Mouse (Mus musculus): ENCODE data around the gene Ehd2.

The Ehd2 gene

DNA sequence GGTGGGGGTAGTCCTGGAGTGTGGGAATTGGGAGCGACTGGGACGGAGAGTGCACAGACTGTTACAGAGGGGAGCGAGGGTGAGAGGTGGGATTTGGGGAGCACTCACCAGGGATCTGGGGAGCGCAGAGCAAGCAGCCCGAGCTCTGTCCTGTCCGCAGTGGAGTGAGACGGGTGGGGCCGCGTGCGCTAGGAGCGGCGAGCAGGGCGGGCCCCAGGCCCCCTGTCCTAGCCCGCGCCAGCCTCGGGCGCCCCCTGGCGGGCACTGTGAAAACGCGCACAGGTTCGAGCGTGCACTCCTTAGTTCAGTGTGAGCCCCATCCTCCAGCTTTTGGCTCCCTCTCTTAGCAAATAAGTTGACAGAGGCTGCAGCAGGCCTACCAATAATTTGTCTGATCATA, at the start of gene Ehd2:
TSS of gene Ehd2 (minus strand) at position 256 of the 400 bp plus-strand sequence.
- no peak for DNase-seq

DNA sequence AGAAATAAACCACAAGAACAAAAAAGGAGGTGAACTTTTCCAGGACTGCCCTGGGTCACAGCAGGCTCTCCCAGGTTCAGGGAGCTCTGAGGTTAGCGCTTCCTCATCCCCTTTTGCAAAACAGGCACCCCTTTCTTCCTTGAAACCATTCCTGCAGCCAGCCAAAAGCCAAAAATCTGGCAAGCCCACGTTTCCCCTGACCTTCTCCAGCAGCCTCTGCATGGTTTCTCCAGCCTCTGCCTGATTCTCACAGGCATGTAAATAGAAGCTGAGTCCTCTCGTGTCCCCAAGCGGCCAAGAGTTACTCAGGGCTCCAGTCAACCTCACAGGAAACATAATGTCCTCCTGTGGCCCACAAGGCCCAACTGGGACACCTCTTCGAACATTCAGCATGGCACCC, 48.0 kb upstream of the Ehd2 start:
- DNase-seq = no peak

DNA sequence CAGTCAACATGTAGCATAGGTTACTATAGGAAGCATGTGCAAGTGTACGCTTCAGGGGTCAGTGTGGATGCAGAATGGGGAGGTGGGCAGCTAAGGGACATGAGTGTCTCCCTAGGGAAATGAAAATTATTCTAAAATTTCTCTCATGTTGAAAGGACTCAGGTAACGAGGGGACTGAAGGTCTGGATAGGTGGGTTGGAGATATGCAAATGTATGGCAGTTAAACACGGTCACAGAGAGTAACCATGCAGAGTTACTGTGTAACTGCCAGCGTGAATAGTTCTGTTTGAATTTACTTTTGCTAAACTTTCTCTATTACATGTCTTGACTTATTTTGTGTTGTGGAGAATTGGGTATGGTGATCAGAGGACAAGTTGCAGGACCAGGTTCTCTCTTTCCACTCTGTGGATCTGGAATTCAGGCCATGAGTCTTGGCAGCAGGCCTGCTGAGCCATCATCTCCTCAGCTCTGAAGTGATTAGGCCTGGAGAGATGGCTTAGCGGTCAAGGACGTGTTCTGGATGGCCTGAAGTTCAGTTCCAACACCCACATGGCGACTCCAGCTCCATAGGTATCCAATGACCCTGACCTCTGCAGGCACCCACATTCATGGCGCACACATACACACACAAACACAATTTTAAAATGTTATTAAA, 47.3 kb upstream of the Ehd2 start:
- DNase-seq = no peak

DNA sequence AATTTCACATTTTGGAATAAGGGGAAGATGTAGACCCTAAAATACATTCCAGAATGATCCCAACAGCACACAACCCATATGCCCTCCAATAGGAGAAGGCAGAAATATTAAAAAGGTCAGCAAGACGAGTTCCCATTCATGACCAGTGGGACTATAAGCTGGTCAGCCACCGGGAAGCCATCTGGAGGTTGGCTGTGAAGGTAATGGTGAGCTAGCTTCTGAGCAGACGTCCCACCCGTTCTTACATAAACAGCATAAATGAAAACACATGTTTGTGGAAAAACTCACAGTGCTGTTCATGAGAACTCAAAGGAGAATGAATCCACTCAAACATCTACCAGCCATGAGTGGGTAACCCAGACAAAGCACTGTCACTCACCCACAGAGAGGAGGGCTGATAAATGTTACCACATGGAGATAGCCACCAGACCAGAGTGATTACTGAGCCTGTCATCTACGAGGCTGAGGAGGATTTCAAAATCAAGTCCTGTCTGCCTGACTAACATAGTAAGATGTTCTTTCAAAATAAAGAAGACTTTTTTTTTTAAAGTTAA, 46.4 kb upstream of the Ehd2 start:
- DNase-seq = no peak

DNA sequence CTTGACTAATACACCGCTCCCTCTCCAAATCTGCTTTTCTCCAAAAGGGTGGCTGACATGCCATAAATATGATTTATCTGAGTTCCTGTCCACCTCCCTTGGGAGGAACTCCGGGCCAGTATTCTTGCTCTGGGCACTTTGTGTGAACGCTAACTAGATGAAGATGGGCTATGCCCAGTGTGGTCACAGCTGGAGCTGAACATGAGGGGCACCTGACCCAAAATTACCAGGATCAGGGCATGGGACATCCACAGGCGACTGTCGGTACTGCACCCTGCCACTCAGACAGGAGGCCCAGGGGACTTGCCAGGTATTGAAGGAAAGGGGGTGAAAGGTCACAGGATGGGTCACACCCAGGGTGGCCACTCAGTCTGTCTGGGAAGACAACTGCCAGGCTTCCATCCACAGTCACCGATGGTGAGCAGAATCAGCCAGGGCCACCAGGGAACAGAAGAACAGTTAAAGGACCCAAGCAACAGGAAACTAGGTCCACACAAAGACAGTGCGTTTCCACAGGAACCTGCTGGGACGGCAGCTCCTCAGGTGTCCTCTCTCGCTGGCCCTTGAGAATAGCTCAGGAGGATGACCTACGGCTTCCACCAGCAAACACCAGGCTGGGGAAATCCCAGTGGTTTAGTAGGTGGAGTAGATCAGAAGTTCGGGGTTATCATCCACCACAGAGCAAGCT, 45.4 kb upstream of the Ehd2 start:
- DNase-seq = no peak

DNA sequence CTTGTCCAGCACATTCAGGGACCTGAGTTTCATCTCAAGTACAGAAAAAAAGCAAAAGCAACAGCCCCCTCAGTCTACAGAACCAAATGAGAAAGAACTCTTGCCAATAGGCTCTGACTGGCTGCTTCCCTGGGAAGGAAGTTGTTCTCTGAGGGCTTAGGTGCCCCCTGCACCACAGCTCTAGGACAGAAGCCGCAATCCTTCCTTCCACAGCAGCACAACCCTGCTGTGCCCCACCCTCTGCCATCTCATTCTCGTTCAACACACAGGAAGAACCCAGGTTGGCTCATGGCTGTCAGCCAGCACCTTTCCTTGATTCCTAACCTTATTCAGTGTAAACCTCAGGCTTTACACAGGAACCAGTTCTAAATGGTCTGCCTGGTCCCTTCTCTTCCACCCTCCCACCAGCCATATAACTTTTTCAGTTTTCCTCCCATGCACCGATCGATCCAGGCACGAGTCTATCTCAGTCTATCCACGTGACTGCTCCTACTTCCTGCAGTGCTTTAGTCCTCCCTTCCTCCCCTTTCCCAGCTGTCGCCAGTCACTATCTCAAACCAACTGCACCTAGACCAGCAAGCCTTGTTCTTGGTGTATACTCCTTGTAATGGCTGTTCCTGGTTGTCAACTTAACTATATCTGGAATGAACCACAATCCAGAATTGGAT, 44.2 kb upstream of the Ehd2 start:
- no peak for DNase-seq

DNA sequence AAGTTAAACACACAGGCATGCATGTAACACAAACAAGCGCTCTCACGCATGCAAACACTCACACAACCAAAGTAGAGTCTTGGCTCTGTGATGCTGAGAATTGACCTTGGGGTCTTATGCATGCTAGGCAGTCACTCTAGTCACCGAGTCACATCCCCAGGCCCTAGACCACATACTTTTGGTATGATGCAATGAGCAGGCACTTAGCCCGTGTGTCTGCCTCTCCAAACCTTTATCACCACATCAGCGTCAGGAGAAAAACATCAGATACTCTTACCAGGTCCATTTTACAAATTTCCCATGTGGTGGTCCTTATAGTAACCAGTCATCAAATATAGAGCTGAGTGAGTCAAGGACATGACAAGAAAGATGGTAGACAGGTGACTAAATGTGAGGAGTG, 43.3 kb upstream of the Ehd2 start:
- no peak for DNase-seq

DNA sequence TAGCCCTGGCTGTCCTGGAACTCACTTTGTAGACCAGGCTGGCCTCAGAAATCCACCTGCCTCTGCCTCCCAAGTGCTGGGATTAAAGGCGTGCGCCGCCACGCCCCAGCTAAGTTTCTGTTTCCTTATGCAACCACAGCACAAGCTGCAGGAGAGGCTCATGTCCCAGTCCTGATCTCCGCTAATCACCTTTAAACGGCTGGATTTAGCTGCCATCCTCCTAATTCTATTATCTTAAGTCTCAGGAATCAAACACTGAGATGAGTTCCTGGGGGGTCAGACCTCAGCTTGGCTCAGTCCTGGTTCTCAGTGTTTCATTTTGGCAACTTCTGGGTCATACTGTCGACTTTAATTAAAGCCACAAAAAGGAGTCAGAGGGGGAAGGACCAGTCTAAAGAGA, 42.3 kb upstream of the Ehd2 start:
- no peak for DNase-seq

DNA sequence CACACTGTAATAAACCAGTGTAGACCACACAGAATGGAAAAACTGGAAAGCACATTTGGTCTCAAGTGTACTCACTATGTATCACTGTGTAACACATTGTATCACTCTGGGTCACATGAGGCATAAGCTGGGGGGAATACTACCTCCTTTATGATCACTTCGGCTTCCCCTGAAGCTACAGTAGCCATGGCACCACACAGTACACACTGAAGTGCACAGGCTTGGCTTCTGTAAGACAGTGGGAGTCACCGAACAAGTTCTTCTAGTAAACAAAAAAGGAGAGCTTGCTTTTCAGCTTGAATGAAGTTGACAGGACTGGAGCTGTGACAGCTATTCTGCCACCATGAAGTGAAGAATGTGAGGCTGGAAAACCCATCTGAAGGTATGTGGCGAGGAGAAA, 37.7 kb upstream of the Ehd2 start:
- DNase-seq = no peak

DNA sequence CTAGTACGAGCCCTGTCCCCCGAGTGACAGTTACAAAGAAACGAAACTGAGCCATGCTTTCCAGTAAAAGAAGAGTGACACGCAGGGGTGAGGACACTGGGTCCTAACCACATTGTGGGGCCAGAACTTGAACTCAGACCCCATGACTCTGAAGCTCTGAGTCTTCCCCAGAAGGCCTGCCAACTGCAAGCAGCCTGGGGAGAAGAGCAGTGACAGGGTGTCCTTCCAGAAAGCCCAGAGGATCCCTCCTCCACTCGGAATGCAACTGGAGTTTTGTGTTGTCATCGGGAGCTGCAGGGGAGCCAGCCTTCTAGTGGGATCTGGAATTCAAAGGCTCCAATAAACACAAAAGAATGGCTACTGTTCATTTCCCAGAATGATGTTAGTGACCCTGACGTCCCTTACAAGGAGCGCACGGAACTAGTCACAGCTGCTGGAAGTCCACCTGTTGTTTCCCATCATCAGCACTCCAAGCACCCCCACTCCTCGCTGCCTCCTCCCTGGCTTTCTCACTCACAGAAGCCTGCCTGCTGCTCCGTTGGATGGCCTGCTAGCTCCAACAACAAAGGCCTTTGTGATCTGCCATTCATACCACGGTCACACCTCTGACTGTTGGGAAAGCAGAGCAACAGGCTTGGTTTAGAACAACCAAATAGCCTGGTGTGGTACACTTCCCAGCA, 37.0 kb upstream of the Ehd2 start:
- DNase-seq = peak; percentile 50

DNA sequence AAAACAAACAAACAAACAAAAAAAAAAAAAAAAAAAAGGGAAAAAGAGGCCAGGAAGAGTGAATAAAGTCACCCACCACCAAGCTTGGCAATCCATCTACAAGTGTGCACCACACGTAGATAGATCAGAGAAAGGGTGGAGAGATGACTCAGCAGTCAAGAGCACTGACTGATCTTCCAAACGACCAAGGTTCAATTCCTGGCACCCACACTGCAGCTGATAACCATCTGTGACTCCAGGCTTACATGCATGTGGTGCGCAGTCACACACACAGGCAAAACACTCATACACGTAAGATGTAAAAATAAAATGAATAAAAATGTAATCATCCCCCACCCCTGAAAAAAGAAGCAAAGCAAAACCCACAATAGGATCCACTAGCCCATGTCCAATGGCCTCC, 35.7 kb upstream of the Ehd2 start:
- no peak for DNase-seq

DNA sequence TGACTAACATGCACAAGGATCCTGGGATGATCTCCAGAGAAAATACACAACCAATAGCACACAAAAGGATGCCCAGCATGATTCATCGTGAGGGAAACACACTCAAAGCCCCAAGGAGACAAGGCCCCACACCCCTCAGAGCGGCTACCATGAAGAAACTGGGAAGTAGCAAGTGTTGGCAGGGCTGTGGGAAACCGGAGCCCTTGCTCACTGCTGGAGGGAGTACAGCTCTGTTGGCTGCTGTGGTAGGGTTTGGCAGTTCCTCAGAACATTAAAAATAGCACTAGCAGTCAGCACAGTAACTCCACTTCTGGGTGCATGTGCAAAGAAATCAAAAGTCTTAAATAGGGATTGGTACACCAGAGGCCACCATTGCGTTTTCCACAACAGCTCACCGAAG, 34.8 kb upstream of the Ehd2 start:
- peak; percentile 84 for DNase-seq

DNA sequence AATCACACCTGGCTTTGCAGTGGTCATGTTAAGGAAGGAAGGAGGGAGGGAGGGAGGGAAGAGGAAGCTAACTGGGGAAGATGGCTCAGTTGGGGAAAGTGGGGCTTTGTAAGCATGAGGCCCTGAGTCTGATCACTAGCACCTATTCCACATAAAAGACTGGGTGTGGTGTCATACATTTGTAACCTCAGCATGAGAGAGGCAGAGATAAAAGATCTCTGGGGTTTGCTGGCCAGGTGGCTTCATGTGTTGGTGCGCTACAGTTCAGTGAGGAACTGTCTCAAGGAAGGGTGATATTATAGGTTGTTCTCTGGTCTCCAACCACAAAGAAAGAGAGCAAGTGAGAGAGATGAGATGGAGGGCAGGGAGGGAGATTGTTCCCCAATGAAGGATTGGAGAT, 34.3 kb upstream of the Ehd2 start:
- no peak for DNase-seq

DNA sequence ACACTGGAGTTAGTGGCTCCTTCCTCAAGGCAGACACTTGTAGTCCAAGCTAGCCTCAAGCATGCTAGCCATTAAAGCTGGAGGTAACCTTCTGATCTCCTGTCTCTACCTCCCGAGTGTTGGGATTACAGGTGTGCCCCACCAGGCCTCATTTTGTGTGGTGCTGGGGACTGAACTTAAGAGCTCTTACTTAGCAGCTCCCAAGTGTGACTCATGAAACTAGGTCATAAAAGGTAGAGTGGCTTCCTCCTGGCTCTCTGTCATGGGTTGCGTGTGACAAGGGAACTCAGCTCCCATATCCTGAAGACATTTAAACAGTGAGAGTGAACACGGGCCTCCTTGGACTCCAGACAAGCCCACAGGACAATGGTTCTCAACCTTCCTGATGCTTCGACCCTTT, 26.4 kb upstream of the Ehd2 start:
- no peak for DNase-seq

DNA sequence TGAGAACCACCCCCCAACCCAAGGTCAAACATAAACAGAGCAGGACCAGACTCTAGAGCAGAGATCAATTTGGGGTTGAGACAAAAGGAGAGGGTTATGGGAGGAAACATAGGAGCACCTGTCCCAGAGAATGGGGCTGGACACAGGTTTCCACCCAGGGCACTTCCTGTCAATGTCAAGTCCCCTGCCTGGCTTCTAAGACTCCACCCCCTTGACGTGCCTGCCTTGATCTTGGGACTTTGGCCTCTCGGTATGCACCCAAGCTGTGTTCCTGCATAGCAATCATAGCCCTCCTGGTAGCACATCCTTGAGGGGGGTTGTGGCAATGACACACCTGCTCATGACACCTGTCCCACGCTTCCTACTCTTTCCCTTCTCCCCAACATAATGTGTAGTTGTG, 25.8 kb upstream of the Ehd2 start:
- DNase-seq = no peak

DNA sequence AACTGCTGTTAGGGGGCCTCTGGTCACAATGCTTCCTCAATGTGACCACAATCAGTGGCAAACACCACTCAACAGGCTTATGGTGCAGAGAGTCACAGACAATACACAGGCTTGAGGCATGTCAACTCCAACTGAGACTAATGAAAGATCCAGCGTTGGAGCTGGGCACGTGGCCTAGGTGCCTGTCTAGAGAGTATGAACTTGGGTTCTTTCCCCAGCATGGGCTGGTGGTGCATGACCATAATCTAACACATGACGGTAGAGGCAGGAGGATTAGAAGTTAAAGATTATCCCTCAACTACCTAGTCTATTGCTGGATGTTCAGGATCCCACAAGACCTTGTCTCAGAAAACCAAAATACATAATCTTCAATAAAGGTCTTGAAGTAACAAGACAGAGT, 24.4 kb upstream of the Ehd2 start:
- no peak for DNase-seq

DNA sequence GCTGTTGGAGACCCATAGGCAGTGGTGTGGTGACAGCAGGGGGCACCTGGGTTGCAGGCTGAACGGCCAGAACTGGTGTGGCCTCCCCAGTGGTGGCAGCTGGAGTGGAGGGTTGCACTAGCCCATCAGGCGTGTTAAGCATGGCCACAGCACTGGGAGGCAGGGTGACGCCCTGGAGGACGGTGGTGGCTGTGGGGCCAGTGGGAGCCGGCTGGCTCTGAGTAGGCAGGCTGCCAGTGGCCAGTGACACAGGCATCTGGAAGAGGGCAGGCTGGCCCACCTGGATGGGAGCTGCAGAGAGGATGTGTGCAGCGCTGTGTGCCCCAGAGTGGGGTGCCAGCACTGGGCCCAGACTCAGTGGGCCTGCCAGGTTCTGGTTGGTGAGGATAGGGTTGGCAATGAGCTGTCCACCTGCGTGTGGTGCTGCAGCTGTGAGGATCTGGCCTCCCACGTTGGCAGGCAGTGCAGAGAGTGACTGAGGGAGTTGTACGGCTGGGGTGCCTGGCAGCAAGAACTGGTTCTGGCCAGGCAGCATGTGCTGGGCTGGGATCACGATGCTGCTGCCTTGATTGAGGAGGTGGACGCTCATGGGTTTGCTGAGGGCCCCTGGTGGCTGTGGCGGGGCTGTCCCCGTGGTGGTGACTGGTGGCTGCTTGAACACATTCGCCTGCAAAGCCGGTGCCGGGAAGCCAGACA, 20.4 kb upstream of the Ehd2 start:
- DNase-seq = no peak

DNA sequence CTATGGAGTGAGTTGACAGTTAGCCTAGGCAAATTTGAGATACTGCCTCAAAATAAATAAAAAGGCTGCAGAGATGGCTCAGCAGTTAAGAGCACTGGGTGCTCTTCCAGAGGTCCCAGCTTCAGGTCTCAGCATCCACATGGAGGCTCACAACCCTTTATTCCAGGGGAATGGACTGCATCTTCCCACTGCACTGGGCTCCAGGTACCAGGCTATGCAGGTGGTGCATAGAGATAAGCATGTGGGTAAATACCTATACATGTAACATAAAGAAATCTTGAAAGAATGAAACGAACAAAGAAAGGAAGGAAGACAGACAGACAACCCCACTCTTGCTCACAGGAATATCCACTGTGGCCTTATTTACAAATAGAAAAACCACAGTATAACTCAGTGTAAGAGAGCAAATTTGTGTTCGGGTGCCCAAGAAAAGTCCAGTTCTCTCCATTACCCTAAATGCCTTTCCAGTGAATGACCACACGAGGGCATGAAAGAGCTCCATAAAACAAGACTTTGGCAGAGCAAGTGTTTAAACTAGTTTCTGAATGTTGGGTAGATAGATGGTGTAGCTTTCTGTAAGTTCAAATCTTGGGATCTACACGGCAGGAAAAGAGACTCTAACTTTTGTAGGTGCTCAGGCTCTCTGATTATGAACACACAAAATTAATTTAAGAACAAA, 15.5 kb upstream of the Ehd2 start:
- DNase-seq = no peak

DNA sequence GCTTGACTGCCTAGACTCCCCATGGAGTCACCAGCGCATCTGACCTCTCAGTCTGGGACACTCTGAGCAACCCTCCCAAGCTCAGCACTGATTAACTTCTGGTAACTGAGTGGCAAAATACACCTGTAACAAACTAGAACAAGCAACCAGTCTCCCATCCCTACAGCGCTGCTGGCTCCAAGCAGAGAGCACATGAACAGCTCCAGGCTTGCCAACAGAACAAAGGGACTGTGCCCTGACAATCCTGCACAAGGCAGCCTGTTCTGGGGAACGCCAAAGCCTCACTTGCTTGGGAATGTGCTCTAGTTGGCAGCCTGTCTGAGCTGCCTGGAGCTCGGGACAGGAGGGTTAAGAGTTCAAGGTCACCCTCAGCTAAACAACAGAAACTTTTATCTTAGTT, 14.2 kb upstream of the Ehd2 start:
- peak; percentile 49 for DNase-seq

DNA sequence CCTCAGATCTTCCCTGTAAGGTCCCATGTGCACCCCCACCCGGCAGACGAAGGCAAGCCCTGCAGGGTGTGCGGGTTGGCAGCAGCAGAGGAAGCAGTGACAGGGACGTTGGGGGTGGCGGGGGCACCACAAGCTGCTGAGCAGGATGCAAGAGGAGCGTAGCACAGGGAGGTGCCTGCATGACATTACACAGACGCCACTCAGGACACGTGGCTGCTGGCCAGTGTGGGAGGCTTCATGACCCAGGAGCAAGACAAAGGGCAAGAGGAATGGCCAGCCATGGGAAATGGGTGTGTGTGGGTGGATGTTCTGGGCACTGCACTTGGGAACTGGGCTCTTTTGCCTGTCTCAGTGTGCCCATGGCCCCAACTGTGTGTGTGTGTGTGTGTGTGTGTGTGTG, 12.9 kb upstream of the Ehd2 start:
- DNase-seq = peak; percentile 83

DNA sequence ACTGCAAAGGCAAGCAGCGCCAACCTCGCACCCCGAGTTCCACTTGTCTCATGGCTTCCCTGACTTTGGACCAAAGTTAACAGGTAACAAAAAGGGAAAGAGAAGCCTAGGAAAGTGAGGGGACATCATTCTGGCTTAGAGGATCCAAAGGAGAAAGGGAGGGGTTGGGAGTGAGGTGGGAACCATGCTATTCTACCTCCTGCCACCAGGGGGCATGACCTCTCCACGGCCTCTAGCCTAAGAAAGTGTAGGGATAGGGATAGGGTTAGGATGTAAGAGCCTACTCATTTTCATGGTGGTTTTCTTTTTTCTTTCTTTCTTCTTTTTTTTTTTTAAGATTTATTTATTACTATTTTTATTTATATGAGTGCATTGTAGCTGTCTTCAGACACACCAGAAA, 8.5 kb upstream of the Ehd2 start:
- DNase-seq = peak; percentile 29

DNA sequence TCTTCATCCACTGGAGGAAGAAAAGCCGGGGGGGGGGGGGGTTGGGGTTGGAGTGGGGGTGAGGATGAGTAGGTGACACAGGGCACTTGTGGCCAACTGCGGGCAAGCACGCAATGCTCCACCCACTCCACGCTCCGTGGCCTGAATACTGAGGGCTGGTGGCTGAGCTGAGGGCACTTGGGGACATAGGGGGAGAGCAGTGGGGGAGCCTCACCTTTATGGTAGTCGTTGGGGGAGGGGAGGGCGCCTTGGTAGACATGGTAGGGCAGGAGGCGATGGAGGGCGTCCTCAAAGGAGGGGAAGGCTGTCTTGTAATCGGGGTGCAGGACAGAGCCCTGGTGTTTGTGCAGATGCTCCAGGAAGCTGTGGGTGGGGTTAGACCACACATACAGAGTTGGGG, 8.1 kb upstream of the Ehd2 start:
- no peak for DNase-seq
